Mouse (Mus musculus): ENCODE results near the gene Mindy3. TPM values are rescaled to one million over a fixed set of nuclear protein-coding genes. Genes with fewer than 3 reads are reported as not detected.

Mindy3 gene
- 68.3 and 110 TPM in 2 replicates for total RNA-seq (2023)

DNA sequence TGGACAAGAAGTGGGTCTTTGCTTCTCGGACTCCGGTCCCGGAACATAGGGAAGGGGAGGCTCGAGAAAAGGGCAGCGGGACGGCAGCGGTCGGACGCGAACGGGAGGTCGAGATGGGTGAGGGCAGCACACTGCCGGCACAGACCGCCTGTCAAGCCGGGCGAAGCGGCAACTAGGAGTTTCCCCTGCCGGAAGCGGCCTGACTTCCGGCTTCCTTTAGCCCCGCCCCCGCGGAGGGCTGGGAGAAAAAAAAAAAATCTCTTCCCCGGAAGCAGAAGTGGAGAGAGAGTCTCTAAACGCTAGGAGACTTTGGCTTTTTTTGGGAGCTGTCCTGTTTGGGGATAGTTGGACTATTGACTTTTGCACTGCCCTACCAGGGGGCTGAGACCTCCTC lies at the start of gene Mindy3:
Gene Mindy3 (minus strand): TSS at position 209 of the 394 bp plus-strand sequence.

GRCm38 (mm10) chr2:12301431-12302170 lies 117.7 kb downstream of the Mindy3 start, which contains the start of gene Itga8:
Gene Itga8 (minus strand): TSS chr2:12301922.

Other genes starting within 250 kb of the Mindy3 start
- 6.6 and 18.9 TPM in 2 replicates for gene Itga8, start 117.5 kb downstream of the Mindy3 start, total RNA-seq (2023)

Measured in neutrophil, adult 65 days (primary cell).